Mouse (Mus musculus) adrenal gland, adult (tissue): ENCODE measurements at regions not wholly inside any gene's neighbourhood (a gene's known extent, or its start where the extent isn't known, plus 50 kb on each side); places are given as distances from the start of the nearest gene placed in this dataset.
"Not testable (repeated sequence)": the region's sequence is repeated elsewhere in the genome, so short reads cannot be mapped to it uniquely, and the experiment has no call there.

Source experiments
- DNase-seq, 2 experiments: peaks; one replicate each; pipeline ENCODE4 v3.0.0; 2022 to 2023; ENCODE audit warnings: low spot score in 1 of 2; ENCODE audit not compliant: inconsistent age in 2 of 2

DNA sequence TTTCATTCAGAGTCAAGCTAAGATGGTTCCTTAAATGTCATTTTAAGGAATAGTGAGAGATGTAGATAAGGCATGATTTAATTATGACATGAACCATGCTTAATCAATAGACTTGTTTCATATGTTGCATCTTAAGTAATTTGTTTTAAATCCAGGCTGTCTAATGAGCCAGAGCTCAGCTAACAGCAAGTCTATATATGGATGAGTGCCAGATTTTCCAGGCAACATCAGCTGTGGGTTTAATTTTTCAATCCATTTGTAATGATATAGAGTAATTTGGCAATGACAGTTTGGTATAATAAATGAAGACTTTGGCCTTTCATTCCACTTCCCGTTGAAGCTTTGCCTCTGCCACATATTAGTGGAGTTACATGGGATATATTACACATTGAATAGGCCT, 677.3 kb upstream of the Sorcs1 start:
- DNase-seq, result no peak

DNA sequence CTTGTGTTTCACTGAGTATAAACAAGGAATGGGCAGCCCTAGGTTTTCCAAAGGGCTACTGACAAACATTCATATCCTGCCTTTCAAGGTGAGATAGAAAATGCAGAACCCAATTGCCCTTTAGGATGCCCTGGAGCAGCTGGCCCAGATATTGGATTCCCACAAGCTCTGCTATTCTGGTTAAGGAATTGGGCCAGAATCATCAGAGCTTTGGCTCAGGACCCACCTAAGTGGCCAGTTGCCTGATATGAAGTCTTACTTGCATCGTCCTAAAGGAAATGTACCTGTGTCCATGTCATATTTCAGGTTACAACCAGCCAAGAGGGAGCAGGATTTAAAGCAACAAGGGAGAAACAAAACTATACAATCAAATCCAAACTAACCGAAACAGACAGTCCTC, 662.0 kb upstream of the Sorcs1 start:
- no peak for DNase-seq

DNA sequence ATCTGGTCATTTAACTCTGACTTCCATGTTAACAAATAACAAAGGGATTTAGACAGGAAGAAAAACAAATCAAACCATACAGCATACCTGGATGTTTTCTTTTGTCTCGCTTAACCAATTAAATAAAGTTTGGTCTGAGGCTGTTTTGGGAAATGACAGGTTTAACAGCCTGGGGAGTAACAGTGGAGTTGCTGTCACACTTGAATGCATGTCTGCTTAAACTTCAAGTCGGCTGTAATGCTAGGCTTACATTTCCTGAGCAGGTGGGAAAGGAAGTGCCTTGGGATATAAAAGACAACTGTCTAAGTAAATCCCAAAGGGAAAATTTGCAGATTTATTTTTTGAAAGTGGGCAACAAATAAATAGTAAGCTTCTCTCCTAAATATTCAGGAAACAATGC, 651.6 kb upstream of the Sorcs1 start:
- no peak for DNase-seq

DNA sequence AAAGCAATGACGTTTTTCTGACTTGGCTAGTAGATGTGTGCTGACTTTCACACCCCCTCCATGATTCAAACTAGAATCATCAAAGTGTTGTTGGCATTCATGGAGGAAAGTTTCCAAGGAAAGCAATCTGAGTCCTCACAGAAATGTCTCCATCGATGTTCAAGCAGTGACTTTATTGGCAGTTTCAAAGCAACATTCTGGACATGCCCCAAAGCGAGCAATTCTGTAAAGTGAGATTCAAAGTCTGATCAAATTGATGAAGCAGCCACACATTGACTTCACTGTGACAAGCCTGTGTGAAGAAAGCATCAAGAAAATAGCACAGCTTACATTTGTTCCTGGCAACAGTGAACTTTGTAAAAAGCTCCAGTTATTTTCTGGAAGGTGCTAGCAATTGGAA, 625.3 kb upstream of the Sorcs1 start:
- DNase-seq, result no peak

DNA sequence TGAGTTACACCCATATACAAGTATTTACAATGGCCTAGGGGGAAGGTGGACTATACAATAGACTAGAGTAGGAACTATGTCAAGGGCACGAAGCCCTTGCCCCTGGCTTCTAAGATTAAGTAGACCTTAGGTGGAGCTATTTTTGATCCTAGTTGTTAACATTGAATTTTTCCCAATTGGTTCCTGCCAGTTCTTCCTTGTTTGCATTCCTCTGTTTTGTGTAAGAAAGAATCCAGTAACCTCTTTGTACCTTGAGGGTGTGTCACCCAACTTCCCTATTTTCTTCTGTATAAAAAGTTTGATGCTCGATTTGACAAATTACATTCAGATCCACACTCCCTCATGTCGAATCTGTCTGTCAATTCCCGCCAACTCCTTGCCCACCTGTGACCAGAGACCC, 618.2 kb upstream of the Sorcs1 start:
- DNase-seq, result not testable (repeated sequence)

DNA sequence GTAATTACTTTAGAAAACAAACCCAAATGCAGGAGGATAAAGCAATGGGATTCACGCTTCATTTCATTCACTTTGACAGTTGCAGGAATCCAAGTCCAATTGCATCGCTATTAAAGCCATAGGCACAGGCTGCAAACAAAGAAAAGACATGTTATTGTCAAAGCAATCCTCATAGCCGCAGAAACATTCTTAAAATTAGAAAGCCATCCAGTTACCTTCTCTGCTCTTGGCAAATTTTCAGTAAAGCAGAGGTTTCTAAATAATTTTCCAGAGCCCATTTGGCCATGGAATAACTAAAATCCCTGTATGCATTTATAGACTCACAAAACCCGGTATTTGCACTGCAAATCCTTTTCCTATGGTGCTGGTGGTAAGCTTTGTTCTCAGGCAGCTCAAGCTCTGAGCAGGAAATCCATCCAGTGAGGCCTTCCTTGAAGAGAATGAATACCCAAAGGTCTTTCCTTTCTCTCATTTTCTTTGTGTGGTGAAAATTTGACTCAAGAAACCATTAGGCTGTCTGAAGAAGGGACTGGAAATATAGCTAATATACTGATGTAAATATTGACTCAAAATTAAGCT, 590.6 kb upstream of the Sorcs1 start:
- DNase-seq, result no peak

DNA sequence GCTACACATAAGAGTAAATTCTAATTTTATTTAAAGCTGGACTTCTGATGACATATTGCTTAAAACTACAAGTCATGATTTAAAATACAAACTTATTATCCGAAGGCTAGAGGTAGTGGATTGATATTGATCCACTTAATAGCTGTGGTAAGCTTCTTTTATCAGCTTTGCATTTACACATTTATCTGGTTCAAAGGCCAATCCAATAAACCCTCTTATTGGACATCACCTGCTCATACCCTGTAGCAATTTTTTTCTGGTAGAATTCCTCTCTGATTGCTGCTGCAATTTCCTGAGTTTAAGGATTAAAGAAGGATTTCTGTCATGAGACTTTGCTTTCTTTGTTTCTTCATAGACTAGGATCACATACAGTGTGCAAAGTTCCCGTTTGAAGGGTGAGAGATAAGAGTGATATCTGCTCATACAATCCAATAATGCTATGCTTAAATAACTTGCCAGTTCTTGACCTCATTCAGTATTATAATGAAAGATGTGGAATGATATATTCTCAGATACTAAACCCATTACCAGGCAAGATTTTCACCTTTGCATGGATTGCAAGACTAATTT, 561.9 kb upstream of the Sorcs1 start:
- DNase-seq, result no peak

DNA sequence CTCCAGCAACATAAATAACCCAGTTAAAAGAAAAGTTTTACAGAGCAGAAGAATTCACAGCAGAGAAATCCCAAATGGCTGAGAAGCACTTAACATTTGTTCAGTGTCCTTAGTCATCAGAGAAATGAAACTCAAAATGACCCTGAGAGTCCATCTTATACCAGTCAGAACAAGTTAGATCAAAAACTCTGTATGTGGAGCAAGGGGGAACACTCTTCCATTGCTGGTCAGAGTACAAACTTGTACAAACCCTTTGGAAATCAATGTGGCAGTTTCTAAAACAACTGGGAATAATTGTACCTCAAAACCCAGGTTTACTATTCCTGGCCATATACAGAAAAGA, 559.7 kb upstream of the Sorcs1 start:
- no peak for DNase-seq

DNA sequence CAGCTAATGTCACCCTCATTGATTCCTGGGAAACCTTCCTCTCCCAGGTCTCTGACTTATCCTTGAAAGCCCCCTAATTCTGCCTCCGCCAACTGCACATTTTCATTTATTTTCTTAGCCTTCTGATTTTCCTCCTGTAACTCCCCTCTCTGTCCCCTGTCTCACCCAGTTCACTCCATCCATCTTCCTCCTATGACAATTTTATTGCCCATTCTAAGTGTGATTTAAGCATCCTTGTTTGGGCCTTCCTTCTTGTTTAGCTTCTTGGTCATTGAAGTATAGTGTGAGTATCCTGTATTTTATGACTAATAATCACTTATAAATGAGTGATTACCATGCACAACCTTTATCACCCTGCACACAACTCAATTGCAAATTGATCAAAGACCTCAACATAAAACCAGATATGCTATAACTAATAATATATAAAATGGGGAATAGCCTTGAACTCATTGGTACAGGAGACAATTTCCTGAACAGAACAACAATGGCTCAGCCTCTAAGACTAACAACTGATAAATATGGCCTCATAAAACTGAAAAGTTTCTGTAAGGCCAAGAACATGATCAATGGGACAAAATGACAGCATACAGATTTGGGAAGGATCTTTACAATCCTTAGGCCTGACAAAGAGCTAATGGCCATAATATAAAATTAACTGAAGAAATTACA, 559.2 kb upstream of the Sorcs1 start:
- no peak for DNase-seq

DNA sequence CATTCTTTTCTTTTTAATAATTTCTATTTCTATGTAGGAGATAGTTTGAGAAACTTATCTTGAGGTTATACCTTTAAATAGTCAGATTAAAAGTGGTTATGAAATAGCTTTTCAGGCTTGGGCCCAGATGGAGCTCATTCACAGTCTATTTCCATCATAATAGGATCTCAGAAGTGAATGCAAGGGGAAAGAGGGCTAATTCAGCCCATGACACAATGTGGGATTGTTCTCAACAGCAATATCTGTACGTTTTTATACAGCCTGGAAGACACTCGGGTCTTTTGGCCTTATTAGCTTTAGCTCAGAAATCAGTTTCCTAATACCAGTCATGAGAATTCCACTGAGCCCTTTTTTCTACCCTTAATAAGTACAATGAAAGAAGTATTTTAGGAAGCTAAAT, 554.1 kb upstream of the Sorcs1 start:
- DNase-seq, result no peak

DNA sequence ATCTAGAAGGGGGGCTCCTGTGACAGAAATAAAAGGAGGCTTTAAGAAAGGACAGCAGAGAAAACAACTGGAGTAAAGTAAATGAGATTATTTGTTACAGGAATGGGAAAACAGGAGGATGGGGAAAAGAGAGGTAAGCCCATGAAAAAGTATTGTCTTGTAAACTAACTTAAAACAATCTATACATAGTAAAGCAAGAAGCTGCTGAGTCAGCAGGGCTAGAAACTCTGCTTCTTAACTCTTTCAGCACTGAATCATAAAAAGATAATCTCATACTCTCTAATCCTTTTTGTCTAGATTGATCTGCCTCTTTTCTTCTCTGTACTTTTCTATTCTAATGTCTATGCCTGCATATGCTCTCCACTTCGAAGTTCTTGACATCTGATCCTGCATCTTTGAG, 548.5 kb upstream of the Sorcs1 start:
- no peak for DNase-seq

DNA sequence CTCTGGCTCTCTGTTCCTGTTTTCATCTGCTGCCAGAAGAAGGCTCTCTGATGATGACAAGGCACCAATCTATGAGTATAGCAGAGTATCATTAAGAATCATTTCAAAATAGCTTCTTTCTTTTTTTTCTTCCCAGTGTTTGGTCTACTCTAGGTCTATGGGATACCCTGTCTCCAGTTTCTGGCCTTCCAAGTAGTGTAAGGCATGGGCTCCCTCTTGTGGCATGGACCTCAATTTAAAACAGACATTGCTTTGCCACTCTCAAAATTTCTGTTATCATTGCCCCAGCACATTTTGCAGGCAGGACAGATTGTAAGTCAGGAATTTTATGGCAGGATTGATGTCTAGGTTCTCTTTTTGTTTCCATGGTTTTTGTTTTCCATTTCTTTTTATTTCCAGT, 522.9 kb upstream of the Sorcs1 start:
- peak; percentile 4 to 57 for DNase-seq
